Mouse (Mus musculus) sigmoid colon, adult 10 weeks (tissue): ENCODE measurements around the gene Phyh. TPM values are rescaled to one million over a fixed set of nuclear protein-coding genes. Genes with fewer than 3 reads are reported as not detected.

Experiments used
- polyA plus RNA-seq: library from polyadenylated mRNA; stranded (reverse); fragments of 350-450 nt; fragmentation: Illumina TruSeq; extraction: RNeasy Lipid Tissue Mini Kit (QIAGEN cat#74804); gene quantifications from one replicate; pipeline ENCODE4 v1.2.3, GENCODE M21; 2014; ENCODE audit warnings: low read depth, low replicate concordance

Gene Phyh
- polyA plus RNA-seq = 455 TPM

GRCm38 (mm10) chr2:4918860-4919739 lies at the start of gene Phyh:
Phyh (plus strand) TSS chr2:4919019.

GRCm38 (mm10) chr2:4881350-4882248 lies 37.2 kb upstream of the Phyh start, which contains the start of gene Sephs1:
Sephs1 (plus strand) TSS chr2:4881564.

GRCm38 (mm10) chr2:4975807-4976206 lies 57.0 kb downstream of the Phyh start, which contains the start of gene Ucma:
Ucma (plus strand) TSS chr2:4976122.

Other genes starting within 250 kb of the Phyh start
- gene Bend7, start 201.2 kb upstream of the Phyh start, polyA plus RNA-seq = 6.7 TPM
- 34.1 TPM for gene Sephs1, start 37.5 kb upstream of the Phyh start, polyA plus RNA-seq
- gene Ucma, start 57.1 kb downstream of the Phyh start, polyA plus RNA-seq = not detected
- 3.3 TPM for gene Mcm10, start 93.8 kb downstream of the Phyh start, polyA plus RNA-seq
- gene Optn, start 145.0 kb downstream of the Phyh start, polyA plus RNA-seq = 26.9 TPM
- gene Ccdc3, start 218.8 kb downstream of the Phyh start, polyA plus RNA-seq = 12.4 TPM